Mouse (Mus musculus) kidney, embryonic 14.5 days (tissue): ENCODE measurements at regions not wholly inside any gene's neighbourhood (a gene's known extent, or its start where the extent isn't known, plus 50 kb on each side); places are given as distances from the start of the nearest gene placed in this dataset.
"Not testable (repeated sequence)": the region's sequence is repeated elsewhere in the genome, so short reads cannot be mapped to it uniquely, and the experiment has no call there.

Experiments used
- ATAC-seq: fragments of 200-750 bp; cut with Nextera tagmentation; 2 replicates; pipeline ENCODE4 v1.8.0; 2017; ENCODE audit warnings: moderate number of reproducible peaks, mild to moderate bottlenecking, moderate TSS enrichment, moderate library complexity; ENCODE audit not compliant: low FRiP score, low TSS enrichment
- H3K27ac ChIP-seq: fragments of 300-500 bp; sonication (generic); 2 replicates; pipeline ENCODE4 v1.5.1; 2014; ENCODE audit warnings: low read depth, mild to moderate bottlenecking, low read length, moderate library complexity, mixed read lengths
- H3K27me3 ChIP-seq: fragments of 300-500 bp; sonication (generic); 2 replicates; pipeline ENCODE4 v1.6.1; 2014; ENCODE audit warnings: mild to moderate bottlenecking, low read length; ENCODE audit not compliant: control insufficient read depth, insufficient read depth
- H3K36me3 ChIP-seq: fragments of 300-500 bp; sonication (generic); 2 replicates; pipeline ENCODE4 v1.6.1; 2014; ENCODE audit warnings: low read length, mixed read lengths; ENCODE audit not compliant: control insufficient read depth, insufficient read depth
- H3K4me1 ChIP-seq: fragments of 300-500 bp; sonication (generic); 2 replicates; pipeline ENCODE4 v1.6.1; 2014; ENCODE audit warnings: low read length, mixed read lengths; ENCODE audit not compliant: control insufficient read depth, insufficient read depth
- H3K4me2 ChIP-seq: fragments of 300-500 bp; sonication (generic); replicated peaks from 2 replicates; pipeline ENCODE4 v1.6.1; 2014; ENCODE audit warnings: low read depth, mild to moderate bottlenecking, low read length
- H3K4me3 ChIP-seq: fragments of 300-500 bp; sonication (generic); 2 replicates; pipeline ENCODE4 v1.5.1; 2014; ENCODE audit warnings: mild to moderate bottlenecking, low read length
- H3K9ac ChIP-seq: fragments of 300-500 bp; sonication (generic); 2 replicates; pipeline ENCODE4 v1.6.1; 2014; ENCODE audit warnings: low read depth, mild to moderate bottlenecking, low read length, moderate library complexity
- H3K9me3 ChIP-seq: fragments of 300-500 bp; sonication (generic); 2 replicates; pipeline ENCODE4 v1.6.1; 2016; ENCODE audit warnings: low read length; ENCODE audit not compliant: control insufficient read depth
- WGBS: fragments of 180-500 bp; shearing (Covaris S2); extraction: QIAGEN DNeasy Blood & Tissue Kit; methylation state at CpG from one replicate; pipeline ENCODE4 v1.1.7; 2014; 5-methylcytosine and 5-hydroxymethylcytosine counted together

GRCm38 (mm10) chr9:30624481-30624880, 197.6 kb downstream of the Snx19 start:
- ATAC-seq, result no peak
- H3K36me3 ChIP-seq, result no peaks in the 10 kb centered on the region
- H3K9ac ChIP-seq, result no peak overlapping the region
- H3K4me2 ChIP-seq, result no peak overlapping the region
- H3K27ac ChIP-seq, result no peak overlapping the region
- H3K4me3 ChIP-seq, result no peak overlapping the region
- no peaks in the 10 kb centered on the region for H3K27me3 ChIP-seq
- H3K9me3 ChIP-seq, result no peaks in the 10 kb centered on the region
- no peaks in the 10 kb centered on the region for H3K4me1 ChIP-seq
- 79% methylated on average over 5 of the region's 5 CpGs for WGBS

- no peaks in the 10 kb centered on the region for H3K36me3 ChIP-seq
- H3K27ac ChIP-seq, result no peak overlapping the region
- ATAC-seq, result no peak
- H3K4me3 ChIP-seq, result no peak overlapping the region
- H3K27me3 ChIP-seq, result no peaks in the 10 kb centered on the region
- no peak overlapping the region for H3K9ac ChIP-seq
- no peak overlapping the region for H3K4me2 ChIP-seq
- no peaks in the 10 kb centered on the region for H3K9me3 ChIP-seq
- 80% methylated on average over 2 of the region's 2 CpGs for WGBS
- no peaks in the 10 kb centered on the region for H3K4me1 ChIP-seq
Observed at GRCm38 (mm10) chr9:30619325-30619724, 192.4 kb downstream of the Snx19 start.

- Histone ChIP-seq H3K4me2 (no peak overlapping the region), H3K9me3 (no peaks in the 10 kb centered on the region), H3K36me3 (no peaks in the 10 kb centered on the region), H3K4me1 (no peaks in the 10 kb centered on the region), H3K27me3 (no peaks in the 10 kb centered on the region), H3K27ac (no peak overlapping the region), H3K9ac (no peak overlapping the region), H3K4me3 (no peak overlapping the region)
- ATAC-seq, result no peak
- 80% methylated on average over 2 of the region's 2 CpGs for WGBS
Observed at GRCm38 (mm10) chr9:30618181-30618580, 191.3 kb downstream of the Snx19 start.

GRCm38 (mm10) chr9:30613715-30614114, 186.8 kb downstream of the Snx19 start:
- Histone ChIP-seq H3K27me3 (no peaks in the 10 kb centered on the region), H3K4me3 (no peak overlapping the region), H3K9me3 (no peaks in the 10 kb centered on the region), H3K9ac (no peak overlapping the region), H3K4me2 (no peak overlapping the region), H3K4me1 (no peaks in the 10 kb centered on the region), H3K36me3 (no peaks in the 10 kb centered on the region), H3K27ac (no peak overlapping the region)
- WGBS, result 71% methylated on average over 6 of the region's 6 CpGs
- peak; percentile 57; the same call in 1 of the 2 replicates for ATAC-seq

- no peak for ATAC-seq
- Histone ChIP-seq H3K9me3 (no peaks in the 10 kb centered on the region), H3K4me1 (no peaks in the 10 kb centered on the region), H3K4me3 (no peak overlapping the region), H3K4me2 (no peak overlapping the region), H3K27ac (peak overlapping the region; percentile 39; the same call in 1 of the 2 replicates), H3K36me3 (no peaks in the 10 kb centered on the region), H3K9ac (no peak overlapping the region), H3K27me3 (no peaks in the 10 kb centered on the region)
- 65% methylated on average over 5 of the region's 5 CpGs for WGBS
Observed at GRCm38 (mm10) chr9:30613003-30613552, 186.2 kb downstream of the Snx19 start.

GRCm38 (mm10) chr9:30610328-30610727, 183.4 kb downstream of the Snx19 start:
- Histone ChIP-seq H3K27ac (no peak overlapping the region), H3K9ac (no peak overlapping the region), H3K4me1 (no peaks in the 10 kb centered on the region), H3K4me2 (no peak overlapping the region), H3K27me3 (no peaks in the 10 kb centered on the region), H3K9me3 (no peaks in the 10 kb centered on the region), H3K4me3 (no peak overlapping the region), H3K36me3 (no peaks in the 10 kb centered on the region)
- 78% methylated on average over 7 of the region's 7 CpGs for WGBS
- no peak for ATAC-seq

GRCm38 (mm10) chr9:30599756-30600155, 172.8 kb downstream of the Snx19 start:
- no peak for ATAC-seq
- Histone ChIP-seq H3K4me3 (no peak overlapping the region), H3K27ac (no peak overlapping the region), H3K9me3 (no peaks in the 10 kb centered on the region), H3K4me1 (no peaks in the 10 kb centered on the region), H3K4me2 (no peak overlapping the region), H3K9ac (no peak overlapping the region), H3K27me3 (no peaks in the 10 kb centered on the region), H3K36me3 (no peaks in the 10 kb centered on the region)
- WGBS, result 76% methylated on average over 7 of the region's 7 CpGs

- Histone ChIP-seq H3K36me3 (no peaks in the 10 kb centered on the region), H3K9me3 (no peaks in the 10 kb centered on the region), H3K27ac (no peak overlapping the region), H3K4me1 (no peaks in the 10 kb centered on the region), H3K4me2 (no peak overlapping the region), H3K4me3 (no peak overlapping the region), H3K9ac (no peak overlapping the region), H3K27me3 (no peaks in the 10 kb centered on the region)
- WGBS, result 76% methylated on average over 4 of the region's 4 CpGs
- ATAC-seq, result no peak
Observed at GRCm38 (mm10) chr9:30597691-30598090, 170.8 kb downstream of the Snx19 start.

- not testable (repeated sequence) for ATAC-seq, H3K27me3 ChIP-seq, H3K27ac ChIP-seq, H3K36me3 ChIP-seq, H3K4me2 ChIP-seq, H3K4me3 ChIP-seq, H3K9me3 ChIP-seq, H3K4me1 ChIP-seq, H3K9ac ChIP-seq
- 82% methylated on average over 6 of the region's 6 CpGs for WGBS
Observed at GRCm38 (mm10) chr9:30597092-30597491, 170.2 kb downstream of the Snx19 start.
